Mouse (Mus musculus): ENCODE results near the gene 2700097O09Rik. TPM values are rescaled to one million over a fixed set of nuclear protein-coding genes. Genes with fewer than 3 reads are reported as not detected.

2700097O09Rik gene
- polyA plus RNA-seq (2015; fragmentation: Nextera tagmentation; extraction: Ambion mirVana), result 20.0 and 21.0 TPM in 2 replicates

GRCm38 (mm10) chr12:55079726-55080600 lies at the start of gene 2700097O09Rik, which contains the start of gene Srp54a:
2700097O09Rik (minus strand) TSS chr12:55080110.
Srp54a (plus strand) TSS chr12:55080262.

GRCm38 (mm10) chr12:55124242-55124641 lies 44.3 kb upstream of the 2700097O09Rik start, which contains the start of gene Fam177a:
Fam177a (plus strand) TSS chr12:55124469.

GRCm38 (mm10) chr12:55013626-55014398 lies 66.1 kb downstream of the 2700097O09Rik start, which contains the start of gene Baz1a:
Baz1a (minus strand) TSS chr12:55014348.

Other genes starting within 250 kb of the 2700097O09Rik start
- gene Cfl2, start 217.2 kb downstream of the 2700097O09Rik start, polyA plus RNA-seq (2015; fragmentation: Nextera tagmentation; extraction: Ambion mirVana), result 288 and 291 TPM in 2 replicates
- gene Gm20403, start 93.6 kb downstream of the 2700097O09Rik start, polyA plus RNA-seq (2015; fragmentation: Nextera tagmentation; extraction: Ambion mirVana), result not detected in 2 replicates
- gene Baz1a, start 65.8 kb downstream of the 2700097O09Rik start, polyA plus RNA-seq (2015; fragmentation: Nextera tagmentation; extraction: Ambion mirVana), result 4.1 TPM in 2 replicates
- 165 and 166 TPM in 2 replicates for gene Srp54a, start 152 bp upstream of the 2700097O09Rik start, polyA plus RNA-seq (2015; fragmentation: Nextera tagmentation; extraction: Ambion mirVana)
- 88.5 and 90.4 TPM in 2 replicates for gene Fam177a, start 44.4 kb upstream of the 2700097O09Rik start, polyA plus RNA-seq (2015; fragmentation: Nextera tagmentation; extraction: Ambion mirVana)
- gene Srp54b, start 75.0 kb upstream of the 2700097O09Rik start, polyA plus RNA-seq (2015; fragmentation: Nextera tagmentation; extraction: Ambion mirVana), result 52.2 and 64.2 TPM in 2 replicates
- gene 1700047I17Rik2, start 119.5 kb upstream of the 2700097O09Rik start, polyA plus RNA-seq (2015; fragmentation: Nextera tagmentation; extraction: Ambion mirVana), result not detected in 2 replicates
- 70.6 and 80.7 TPM in 2 replicates for gene Srp54c, start 150.1 kb upstream of the 2700097O09Rik start, polyA plus RNA-seq (2015; fragmentation: Nextera tagmentation; extraction: Ambion mirVana)
- 7.6 and 7.8 TPM in 2 replicates for gene 1110008L16Rik, start 219.5 kb upstream of the 2700097O09Rik start, polyA plus RNA-seq (2015; fragmentation: Nextera tagmentation; extraction: Ambion mirVana)
- gene Ppp2r3c, start 222.9 kb upstream of the 2700097O09Rik start, polyA plus RNA-seq (2015; fragmentation: Nextera tagmentation; extraction: Ambion mirVana), result 15.8 and 16.7 TPM in 2 replicates

All from neural tube, postnatal 0 days (tissue).